Mouse (Mus musculus) spleen, postnatal 10 days (tissue): ENCODE data around the gene Rab30.
"Not testable (repeated sequence)": the region's sequence is repeated elsewhere in the genome, so short reads cannot be mapped to it uniquely, and the experiment has no call there.

ENCODE experiments used
- DNase-seq, 2 experiments: peaks; one replicate each; pipeline ENCODE4 v3.0.0; 2021 to 2022; ENCODE audit warnings: low spot score in 2 of 2

Rab30 gene

GRCm38 (mm10) chr7:92750395-92750794 is 9.0 kb downstream of the Rab30 start:
- no peak for DNase-seq

DNA sequence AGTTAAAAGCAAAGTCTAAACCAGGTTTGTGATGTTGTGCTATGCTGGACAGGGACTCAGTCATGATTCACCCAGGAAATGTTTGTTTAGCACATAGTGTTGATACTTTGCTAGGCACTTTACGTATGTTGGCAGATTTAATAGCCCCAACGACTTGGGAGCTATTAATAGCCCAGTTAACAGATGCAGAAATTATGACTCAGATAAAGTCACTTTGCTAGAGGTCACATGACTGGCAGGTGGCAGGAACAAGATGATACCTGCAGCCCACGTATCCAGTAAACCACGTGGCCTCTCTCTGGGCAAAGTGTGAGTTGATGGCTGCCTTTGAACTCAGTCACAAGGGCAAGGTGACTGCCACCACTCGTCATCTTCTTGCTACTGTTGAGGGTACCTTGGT is 16.7 kb downstream of the Rab30 start:
- no peak for DNase-seq

DNA sequence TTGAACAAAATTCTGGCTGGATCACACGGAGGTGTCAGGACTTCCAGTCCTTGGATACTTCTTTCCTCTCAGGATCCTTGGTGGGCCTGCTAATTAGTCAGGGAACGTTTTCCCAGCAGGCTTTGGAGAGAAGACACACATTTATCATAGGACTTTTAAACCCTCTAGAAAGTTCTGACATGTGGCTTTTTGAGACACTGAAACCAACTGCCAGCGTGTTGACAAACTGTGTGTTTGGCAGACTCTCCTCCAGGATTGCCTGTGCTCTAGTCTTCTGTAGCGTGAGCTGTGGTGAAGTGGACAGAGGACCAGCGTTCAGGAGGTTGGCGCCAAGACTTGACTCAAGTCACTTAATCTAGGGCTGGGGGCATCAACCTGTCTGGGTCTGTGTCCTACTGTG is 19.2 kb downstream of the Rab30 start:
- DNase-seq, result no peak

GRCm38 (mm10) chr7:92761161-92761560 is 19.8 kb downstream of the Rab30 start:
- no peak for DNase-seq

DNA sequence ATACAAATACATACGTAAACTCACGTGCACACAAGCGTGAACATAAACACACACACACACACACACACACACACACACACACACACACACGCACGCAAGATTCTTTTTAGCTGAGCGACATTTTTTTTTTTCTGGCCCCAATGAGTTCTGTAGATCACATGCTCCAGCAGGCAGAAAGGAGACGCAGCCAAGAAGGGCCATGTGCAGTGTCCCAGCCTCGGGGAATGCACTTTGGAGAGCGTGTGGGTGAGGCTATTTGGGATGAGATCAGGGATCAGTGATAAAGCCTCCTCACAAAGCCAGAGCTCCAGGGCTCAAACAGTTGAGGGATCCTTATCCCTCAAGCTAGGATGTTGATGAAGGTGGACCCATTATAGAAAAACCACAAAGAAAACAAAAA is 24.0 kb downstream of the Rab30 start:
- DNase-seq, result no peak

- no peak for DNase-seq
These were observed 25.0 kb downstream of the Rab30 start for GRCm38 (mm10) chr7:92766096-92767090.

DNA sequence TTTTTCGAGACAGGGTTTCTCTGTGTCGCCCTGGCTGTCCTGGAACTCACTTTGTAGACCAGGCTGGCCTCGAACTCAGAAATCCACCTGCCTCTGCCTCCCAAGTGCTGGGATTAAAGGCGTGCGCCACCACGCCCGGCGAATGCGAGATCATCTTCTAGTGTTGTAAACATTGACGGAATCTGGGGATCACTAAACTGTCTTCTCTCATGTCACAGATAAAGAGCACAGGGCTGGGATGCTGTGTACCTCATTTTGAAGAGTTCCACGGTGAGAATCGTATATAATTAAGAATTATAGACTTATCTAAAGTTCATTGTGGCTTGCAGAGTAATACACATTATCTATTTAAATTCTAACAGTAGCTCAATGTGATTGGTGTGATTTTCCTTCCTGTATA is 26.7 kb downstream of the Rab30 start:
- not testable (repeated sequence) for DNase-seq

GRCm38 (mm10) chr7:92768859-92769258 is 27.5 kb downstream of the Rab30 start:
- DNase-seq, result no peak

DNA sequence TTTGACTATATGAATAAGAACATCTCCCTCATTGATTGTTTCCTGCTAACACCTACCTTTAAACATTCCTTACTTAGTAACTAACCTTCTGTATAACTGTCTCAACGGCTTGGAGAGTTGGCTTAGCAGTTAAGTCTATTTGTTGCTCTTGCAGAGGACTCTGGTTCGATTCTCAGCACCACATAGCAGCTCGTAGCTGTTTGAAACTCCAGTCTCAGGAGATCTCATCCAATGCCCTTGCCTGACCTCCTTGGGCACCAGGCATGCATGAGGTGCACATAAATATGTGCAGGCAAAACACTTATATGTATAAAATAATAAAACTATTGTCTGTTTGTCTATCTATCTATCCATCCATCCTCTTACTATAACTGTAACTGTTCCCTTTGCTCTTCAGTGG is 31.6 kb downstream of the Rab30 start:
- no peak for DNase-seq

DNA sequence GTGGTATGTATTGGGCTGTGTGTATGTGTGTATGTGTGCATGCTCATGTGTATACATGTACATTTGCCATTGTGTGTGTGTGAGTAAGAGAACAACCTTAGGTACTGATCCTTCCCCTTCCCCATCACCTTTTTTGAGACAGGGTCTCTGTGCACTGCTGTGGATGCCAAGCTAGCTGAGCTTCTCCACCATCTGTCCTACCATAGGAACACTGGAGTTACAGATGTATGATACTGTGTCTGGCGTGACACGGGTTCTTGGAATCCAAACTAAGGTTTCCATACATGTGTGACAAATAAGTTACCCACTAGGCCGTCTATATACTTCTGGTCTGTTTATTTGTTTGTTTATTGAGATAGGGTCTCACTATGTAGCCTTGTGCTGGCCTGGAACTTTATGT is 32.2 kb downstream of the Rab30 start:
- DNase-seq, result no peak

- no peak for DNase-seq
These were observed 33.3 kb downstream of the Rab30 start for GRCm38 (mm10) chr7:92774741-92775140.

DNA sequence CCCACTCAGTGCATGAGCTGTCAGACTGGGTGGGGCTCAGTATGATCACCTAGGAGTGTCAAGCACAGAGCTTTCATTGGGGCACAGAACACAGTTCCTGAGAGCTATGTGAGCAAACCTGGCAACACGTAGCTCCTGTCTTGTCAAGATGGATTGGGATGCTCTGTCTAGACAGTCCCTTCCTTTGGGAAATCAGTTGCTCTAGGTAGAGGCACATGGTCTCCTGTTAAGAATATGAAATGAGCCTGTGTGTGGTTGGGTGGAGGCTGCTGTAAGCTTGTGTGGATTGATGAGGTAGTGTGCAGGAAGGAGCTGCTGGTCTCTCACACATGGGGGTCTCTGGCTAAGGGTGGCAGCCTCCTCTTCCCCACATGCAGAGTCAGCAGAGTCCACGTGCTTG is 34.3 kb downstream of the Rab30 start:
- DNase-seq, result no peak

DNA sequence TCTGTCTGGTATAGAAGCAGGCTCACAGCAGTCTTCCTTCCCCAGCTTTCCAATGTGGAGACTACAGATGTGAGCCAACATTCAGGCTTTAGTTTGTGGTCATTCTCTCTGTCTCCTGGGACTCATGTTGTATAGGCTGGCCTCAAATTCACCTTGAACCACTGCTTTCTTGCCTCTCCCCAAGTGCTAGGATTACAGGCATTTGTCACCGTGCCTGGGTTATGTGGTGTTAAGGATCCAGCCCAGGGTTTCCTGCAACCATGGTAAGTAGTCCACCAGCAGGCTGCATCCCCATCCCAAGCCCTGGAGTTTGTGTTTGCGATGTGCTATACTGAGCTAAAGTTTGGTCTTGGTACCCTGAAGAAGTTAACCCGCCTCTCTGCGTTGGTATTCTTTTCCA is 35.2 kb downstream of the Rab30 start:
- no peak for DNase-seq

DNA sequence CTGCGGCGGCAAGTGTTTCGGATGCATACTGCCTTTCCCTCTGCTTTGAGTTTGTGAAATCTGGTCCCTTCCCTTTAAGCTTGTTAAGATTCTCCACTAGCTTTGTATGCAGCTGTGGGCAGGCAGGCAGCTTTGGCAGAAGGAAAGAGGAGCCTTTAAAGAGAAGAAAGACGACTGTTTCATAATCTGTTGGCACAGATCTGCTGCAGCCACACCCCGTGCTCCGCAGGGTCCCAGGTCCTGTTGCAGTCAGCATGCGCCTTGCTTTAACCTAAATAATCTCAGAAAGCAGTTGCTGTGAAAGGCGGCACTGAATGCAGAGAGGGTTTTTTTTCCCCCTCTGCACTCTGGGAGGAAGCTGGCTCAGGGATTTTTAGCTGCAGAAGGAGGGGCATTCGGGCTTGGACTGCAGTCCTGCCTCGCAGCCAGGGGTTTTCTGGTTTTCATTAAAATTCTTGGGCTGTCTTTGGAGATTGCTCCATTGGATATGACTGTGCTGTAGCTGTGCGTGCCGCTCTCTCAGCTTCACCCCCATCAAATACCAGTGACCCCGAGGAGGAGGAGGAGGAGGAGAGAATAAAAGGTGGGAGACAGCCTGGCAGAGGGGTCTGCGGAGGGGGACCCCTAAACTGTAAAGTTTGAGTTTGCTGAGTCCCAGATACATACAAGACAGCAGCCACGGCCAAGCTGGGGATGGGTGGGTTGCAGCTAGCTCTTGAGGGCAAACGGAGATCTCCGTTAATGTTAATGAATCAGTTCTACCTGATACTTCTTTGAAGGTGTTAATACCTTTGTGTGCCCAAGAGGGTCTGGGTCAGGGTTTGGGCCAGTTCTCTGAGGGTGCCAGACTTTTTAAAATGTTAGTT is 35.9 kb downstream of the Rab30 start:
- no peak for DNase-seq

DNA sequence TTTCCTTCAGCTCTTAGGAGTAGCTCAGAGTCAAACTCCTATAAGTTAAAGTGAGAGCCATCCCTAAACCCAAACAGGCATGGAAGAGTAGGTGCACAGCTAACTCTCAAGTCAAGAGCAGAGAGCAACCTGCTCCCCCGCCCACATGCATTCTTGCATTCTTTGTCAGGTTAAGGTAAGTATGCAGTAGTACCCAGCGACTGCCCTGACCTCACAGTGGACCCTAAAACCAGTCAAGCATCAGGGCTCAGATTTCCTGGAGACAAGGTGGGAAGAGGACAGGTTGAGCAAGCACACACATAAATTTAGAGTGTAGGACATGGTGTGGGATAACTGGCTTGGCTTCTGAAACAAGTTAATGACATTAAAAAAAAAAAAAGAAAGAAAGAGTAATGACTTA is 37.7 kb downstream of the Rab30 start:
- DNase-seq, result no peak

GRCm38 (mm10) chr7:92781361-92781760 is 40.0 kb downstream of the Rab30 start:
- DNase-seq, result no peak

- no peak for DNase-seq
These were observed 40.5 kb downstream of the Rab30 start for GRCm38 (mm10) chr7:92781948-92782347.

DNA sequence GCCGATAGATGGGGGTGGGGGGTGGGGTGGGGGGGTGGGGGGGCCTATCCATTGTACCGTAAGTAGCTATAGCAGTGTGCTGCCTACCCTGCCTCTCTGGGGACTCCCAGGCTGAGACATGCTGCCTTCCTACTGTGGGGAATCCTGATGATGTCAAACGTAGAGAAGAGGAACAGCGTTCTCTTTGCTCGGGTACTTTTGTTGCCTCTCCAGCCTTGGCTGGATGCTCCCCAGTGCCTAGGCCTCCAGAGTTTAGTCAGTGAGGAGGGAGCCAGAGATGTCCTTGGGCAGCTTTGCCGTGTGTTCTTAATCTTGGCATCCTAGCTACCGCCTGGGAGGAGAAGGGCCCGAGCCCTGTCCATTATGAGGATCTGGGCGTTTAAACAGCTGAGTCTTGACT is 41.1 kb downstream of the Rab30 start:
- no peak for DNase-seq

- DNase-seq, result no peak
These were observed 41.9 kb downstream of the Rab30 start for GRCm38 (mm10) chr7:92783166-92783806.

DNA sequence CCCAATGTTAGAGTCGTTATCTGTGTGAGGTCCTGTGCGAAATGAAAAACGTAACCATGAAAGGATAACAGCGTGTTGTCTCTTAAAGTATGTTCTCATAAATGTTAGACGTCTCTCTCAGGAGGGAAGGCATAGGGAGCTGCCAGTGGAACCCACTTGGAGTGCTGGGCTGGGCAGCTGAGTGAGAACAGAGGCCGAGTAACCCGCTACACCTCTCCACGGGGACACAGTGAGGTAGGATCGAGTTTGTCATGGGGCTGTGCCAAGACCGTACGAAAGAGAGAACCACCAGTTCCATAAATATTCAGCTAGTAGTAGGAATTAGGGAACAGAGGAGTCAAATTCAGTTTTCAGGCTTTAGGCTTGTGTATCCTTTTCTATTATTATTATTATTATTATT is 42.5 kb downstream of the Rab30 start:
- no peak for DNase-seq

GRCm38 (mm10) chr7:92795749-92796148 is 54.3 kb downstream of the Rab30 start:
- no peak for DNase-seq

DNA sequence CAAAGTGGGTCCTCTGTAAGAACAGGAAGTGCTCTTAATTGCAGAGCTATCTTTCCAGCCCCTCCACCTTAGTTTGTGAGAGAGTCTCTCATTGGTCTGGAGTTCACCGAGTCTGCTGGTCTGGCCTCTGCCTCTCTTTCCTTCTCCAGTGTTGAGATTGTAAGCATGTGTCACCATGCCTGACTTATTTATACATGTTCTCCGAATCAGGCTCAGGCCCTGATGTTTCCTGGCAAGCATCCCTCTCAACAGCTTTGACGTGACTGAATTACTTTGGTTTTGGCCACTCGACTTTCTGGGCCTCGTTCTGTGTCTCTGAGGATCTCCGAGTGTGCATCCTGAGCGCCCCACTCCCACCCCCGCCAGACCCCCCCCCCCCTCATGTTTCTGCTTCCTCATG is 55.4 kb downstream of the Rab30 start:
- DNase-seq, result no peak
